Mouse (Mus musculus) midbrain, embryonic 16.5 days (tissue): ENCODE measurements at regions not wholly inside any gene's neighbourhood (a gene's known extent, or its start where the extent isn't known, plus 50 kb on each side); places are given as distances from the start of the nearest gene placed in this dataset.

ENCODE experiments used
- ATAC-seq: fragments of 200-750 bp; cut with Nextera tagmentation; 2 replicates; pipeline ENCODE4 v1.8.0; 2017; ENCODE audit warnings: moderate TSS enrichment
- H3K27ac ChIP-seq: fragments of 300-500 bp; sonication (generic); 2 replicates; pipeline ENCODE4 v1.5.1; 2014; ENCODE audit warnings: mild to moderate bottlenecking, low read length, mixed read lengths
- H3K27me3 ChIP-seq: fragments of 300-500 bp; sonication (generic); 2 replicates; pipeline ENCODE4 v1.6.1; 2014; ENCODE audit warnings: low read depth, low read length, mixed read lengths; ENCODE audit not compliant: control insufficient read depth, insufficient read depth
- H3K36me3 ChIP-seq: fragments of 300-500 bp; sonication (generic); 2 replicates; pipeline ENCODE4 v1.6.1; 2014; ENCODE audit warnings: mild to moderate bottlenecking, low read length, moderate library complexity, mixed read lengths; ENCODE audit not compliant: control insufficient read depth, insufficient read depth
- H3K4me1 ChIP-seq: fragments of 300-500 bp; sonication (generic); 2 replicates; pipeline ENCODE4 v1.6.1; 2014; ENCODE audit warnings: mild to moderate bottlenecking, low read length, mixed read lengths; ENCODE audit not compliant: control insufficient read depth, insufficient read depth
- H3K4me2 ChIP-seq: fragments of 300-500 bp; sonication (generic); 2 replicates; pipeline ENCODE4 v1.6.1; 2014; ENCODE audit warnings: mild to moderate bottlenecking, low read length, mixed read lengths
- H3K4me3 ChIP-seq: fragments of 300-500 bp; sonication (generic); 2 replicates; pipeline ENCODE4 v1.5.1; 2014; ENCODE audit warnings: low read depth, mild to moderate bottlenecking, low read length, moderate library complexity, mixed read lengths
- H3K9ac ChIP-seq: fragments of 300-500 bp; sonication (generic); 2 replicates; pipeline ENCODE4 v1.6.1; 2014; ENCODE audit warnings: low read depth, low read length, mixed read lengths
- H3K9me3 ChIP-seq: fragments of 300-500 bp; sonication (generic); replicated peaks from 2 replicates; pipeline ENCODE4 v1.6.1; 2014; ENCODE audit warnings: mild to moderate bottlenecking, low read length, mixed read lengths; ENCODE audit not compliant: control insufficient read depth, poor library complexity, severe bottlenecking
- WGBS: fragments of 180-500 bp; shearing (Covaris S2); extraction: QIAGEN DNeasy Blood & Tissue Kit; methylation state at CpG from one replicate; pipeline ENCODE4 v1.1.7; 2014; 5-methylcytosine and 5-hydroxymethylcytosine counted together

GRCm38 (mm10) chr12:86579716-86580115 lies 98.8 kb upstream of the Vash1 start:
- Histone ChIP-seq H3K27me3 (no peaks in the 10 kb centered on the region), H3K9ac (no peak overlapping the region), H3K4me1 (no peaks in the 10 kb centered on the region), H3K9me3 (no peaks in the 10 kb centered on the region), H3K4me3 (no peak overlapping the region), H3K36me3 (no peaks in the 10 kb centered on the region), H3K4me2 (no peak overlapping the region), H3K27ac (no peak overlapping the region)
- WGBS = 85% methylated on average over 2 of the region's 2 CpGs
- ATAC-seq = no peak

- H3K4me1 ChIP-seq = no peaks in the 10 kb centered on the region
- no peak overlapping the region for H3K4me3 ChIP-seq
- no peak for ATAC-seq
- H3K27ac ChIP-seq = no peak overlapping the region
- no peaks in the 10 kb centered on the region for H3K27me3 ChIP-seq
- 66% methylated on average over 4 of the region's 4 CpGs for WGBS
- H3K9me3 ChIP-seq = no peaks in the 10 kb centered on the region
- no peaks in the 10 kb centered on the region for H3K36me3 ChIP-seq
- H3K4me2 ChIP-seq = no peak overlapping the region
- no peak overlapping the region for H3K9ac ChIP-seq
Observed at GRCm38 (mm10) chr12:86580132-86580718, 98.3 kb upstream of the Vash1 start.

GRCm38 (mm10) chr12:86582076-86582475 lies 96.4 kb upstream of the Vash1 start:
- Histone ChIP-seq H3K9ac (no peak overlapping the region), H3K9me3 (no peaks in the 10 kb centered on the region), H3K4me2 (no peak overlapping the region), H3K4me3 (no peak overlapping the region), H3K27me3 (no peaks in the 10 kb centered on the region), H3K36me3 (no peaks in the 10 kb centered on the region), H3K27ac (no peak overlapping the region), H3K4me1 (no peaks in the 10 kb centered on the region)
- ATAC-seq = no peak
- 68% methylated on average over 3 of the region's 3 CpGs for WGBS

GRCm38 (mm10) chr12:86588010-86588409 lies 90.5 kb upstream of the Vash1 start:
- 86% methylated on average over 6 of the region's 6 CpGs for WGBS
- Histone ChIP-seq H3K27ac (no peak overlapping the region), H3K9ac (no peak overlapping the region), H3K27me3 (no peaks in the 10 kb centered on the region), H3K4me3 (no peak overlapping the region), H3K36me3 (no peaks in the 10 kb centered on the region), H3K4me1 (no peaks in the 10 kb centered on the region), H3K4me2 (no peak overlapping the region), H3K9me3 (no peaks in the 10 kb centered on the region)
- ATAC-seq = no peak

GRCm38 (mm10) chr12:86592509-86592908 lies 86.0 kb upstream of the Vash1 start:
- 88% methylated on average over 7 of the region's 7 CpGs for WGBS
- H3K9ac ChIP-seq = no peak overlapping the region
- no peaks in the 10 kb centered on the region for H3K27me3 ChIP-seq

GRCm38 (mm10) chr12:86594647-86595046 lies 83.9 kb upstream of the Vash1 start:
- 91% methylated on average over 11 of the region's 11 CpGs for WGBS
- no peaks in the 10 kb centered on the region for H3K9me3 ChIP-seq
- ATAC-seq = no peak
- no peak overlapping the region for H3K9ac ChIP-seq
- H3K4me3 ChIP-seq = no peak overlapping the region
- H3K4me2 ChIP-seq = no peak overlapping the region
- no peak overlapping the region for H3K27ac ChIP-seq
- H3K36me3 ChIP-seq = no peaks in the 10 kb centered on the region
- no peaks in the 10 kb centered on the region for H3K4me1 ChIP-seq
- H3K27me3 ChIP-seq = no peaks in the 10 kb centered on the region

More at GRCm38 (mm10) chr12:86592509-86592908, 86.0 kb upstream of the Vash1 start:
- ATAC-seq = no peak
- no peak overlapping the region for H3K4me3 ChIP-seq
- H3K27ac ChIP-seq = no peak overlapping the region
- no peaks in the 10 kb centered on the region for H3K4me1 ChIP-seq
- no peak overlapping the region for H3K4me2 ChIP-seq
- no peaks in the 10 kb centered on the region for H3K9me3 ChIP-seq
- no peaks in the 10 kb centered on the region for H3K36me3 ChIP-seq

GRCm38 (mm10) chr12:86600041-86600440 lies 78.5 kb upstream of the Vash1 start:
- 19% methylated on average over 1 of the region's 1 CpGs for WGBS
- Histone ChIP-seq H3K9ac (no peak overlapping the region), H3K27me3 (no peaks in the 10 kb centered on the region), H3K4me3 (no peak overlapping the region), H3K27ac (no peak overlapping the region), H3K9me3 (no peaks in the 10 kb centered on the region), H3K4me1 (no peaks in the 10 kb centered on the region), H3K4me2 (no peak overlapping the region), H3K36me3 (no peaks in the 10 kb centered on the region)
- no peak for ATAC-seq

- Histone ChIP-seq H3K27ac (no peak overlapping the region), H3K36me3 (no peaks in the 10 kb centered on the region), H3K4me2 (no peak overlapping the region), H3K27me3 (no peaks in the 10 kb centered on the region), H3K9ac (no peak overlapping the region), H3K4me1 (no peaks in the 10 kb centered on the region), H3K9me3 (no peaks in the 10 kb centered on the region), H3K4me3 (no peak overlapping the region)
- no peak for ATAC-seq
- whole genome bisulfite sequencing = 96% methylated on average over 5 of the region's 5 CpGs
Observed at GRCm38 (mm10) chr12:86603521-86603920, 75.0 kb upstream of the Vash1 start.

- 42% methylated on average over 9 of the region's 9 CpGs for WGBS
- H3K36me3 ChIP-seq = no peaks in the 10 kb centered on the region
- no peak overlapping the region for H3K9ac ChIP-seq
- no peak for ATAC-seq
- H3K4me2 ChIP-seq = no peak overlapping the region
- H3K27me3 ChIP-seq = no peaks in the 10 kb centered on the region
- H3K4me3 ChIP-seq = no peak overlapping the region
- H3K4me1 ChIP-seq = no peaks in the 10 kb centered on the region
- H3K27ac ChIP-seq = no peak overlapping the region
- no peaks in the 10 kb centered on the region for H3K9me3 ChIP-seq
Observed at GRCm38 (mm10) chr12:86612431-86613040, 66.0 kb upstream of the Vash1 start.
